Mouse (Mus musculus) limb, embryonic 14.5 days (tissue): Measurements from ENCODE around the gene Clec2d. TPM values are rescaled to one million over a fixed set of nuclear protein-coding genes. Genes with fewer than 3 reads are reported as not detected.

Experiments
- ATAC-seq: fragments of 200-750 bp; cut with Nextera tagmentation; 2 replicates; pipeline ENCODE4 v1.8.0; 2017; ENCODE audit warnings: low read depth, moderate number of reproducible peaks, moderate TSS enrichment; ENCODE audit not compliant: low FRiP score
- DNase-seq: peaks from one replicate; pipeline ENCODE4 v3.0.0-alpha.2; 2015; ENCODE audit warnings: low spot score
- H3K27ac ChIP-seq: fragments of 300-500 bp; sonication (generic); replicated peaks from 2 replicates; pipeline ENCODE4 v1.5.1; 2014; ENCODE audit warnings: low read depth, mild to moderate bottlenecking, low read length, moderate library complexity, mixed read lengths
- H3K27me3 ChIP-seq: fragments of 300-500 bp; sonication (generic); 2 replicates; pipeline ENCODE4 v1.6.1; 2014; ENCODE audit warnings: low read length, mixed read lengths; ENCODE audit not compliant: control insufficient read depth, insufficient read depth
- H3K36me3 ChIP-seq: fragments of 300-500 bp; sonication (generic); 2 replicates; pipeline ENCODE4 v1.6.1; 2014; ENCODE audit warnings: mild to moderate bottlenecking, low read length, moderate library complexity, mixed read lengths; ENCODE audit not compliant: control insufficient read depth, insufficient read depth
- H3K4me1 ChIP-seq: fragments of 300-500 bp; sonication (generic); 2 replicates; pipeline ENCODE4 v1.6.1; 2014; ENCODE audit warnings: antibody characterized with exemption, low read length, mixed read lengths; ENCODE audit not compliant: control insufficient read depth, insufficient read depth
- H3K4me2 ChIP-seq: fragments of 300-500 bp; sonication (generic); replicated peaks from 2 replicates; pipeline ENCODE4 v1.6.1; 2014; ENCODE audit warnings: low read depth, mild to moderate bottlenecking, low read length, moderate library complexity; ENCODE audit not compliant: severe bottlenecking
- H3K4me3 ChIP-seq: fragments of 300-500 bp; sonication (generic); replicated peaks from 2 replicates; pipeline ENCODE4 v1.5.1; 2014; ENCODE audit warnings: low read length
- H3K9ac ChIP-seq: fragments of 300-500 bp; sonication (generic); 2 replicates; pipeline ENCODE4 v1.6.1; 2014; ENCODE audit warnings: mild to moderate bottlenecking, low read depth, low read length, moderate library complexity; ENCODE audit not compliant: severe bottlenecking
- H3K9me3 ChIP-seq: fragments of 300-500 bp; sonication (generic); 2 replicates; pipeline ENCODE4 v1.6.1; 2016; ENCODE audit warnings: low read length; ENCODE audit not compliant: control insufficient read depth
- POLR2A ChIP-seq: fragments of 200-500 bp; IDR thresholded peaks from 2 replicates; pipeline ENCODE4 v1.8.0; 2012; ENCODE audit warnings: inconsistent platforms, mild to moderate bottlenecking, moderate library complexity, borderline replicate concordance; ENCODE audit not compliant: insufficient read depth, insufficient read length; ENCODE audit errors: extremely low read depth
- WGBS: fragments of 180-500 bp; shearing (Covaris S2); extraction: QIAGEN DNeasy Blood & Tissue Kit; methylation state at CpG from one replicate; pipeline ENCODE4 v1.1.7; 2014; 5-methylcytosine and 5-hydroxymethylcytosine counted together
- polyA plus RNA-seq, 2 experiments: library from polyadenylated mRNA; depleted of rRNA in 1 of 2; stranded (reverse) in 1 of 2; unstranded in 1 of 2; fragments of >200 nt; fragmentation: Nextera tagmentation in 1 of 2; extraction: Ambion mirVana in 1 of 2; gene quantifications; 2 replicates each; pipeline versions ENCODE4 v1.2.1 to v1.2.3; 2012 to 2014

The Clec2d gene
- polyA plus RNA-seq (2012; rRNA removed) (5.7 and 11.1 TPM in 2 replicates), polyA plus RNA-seq (2014; fragmentation: Nextera tagmentation; extraction: Ambion mirVana) (not detected in 2 replicates)

DNA sequence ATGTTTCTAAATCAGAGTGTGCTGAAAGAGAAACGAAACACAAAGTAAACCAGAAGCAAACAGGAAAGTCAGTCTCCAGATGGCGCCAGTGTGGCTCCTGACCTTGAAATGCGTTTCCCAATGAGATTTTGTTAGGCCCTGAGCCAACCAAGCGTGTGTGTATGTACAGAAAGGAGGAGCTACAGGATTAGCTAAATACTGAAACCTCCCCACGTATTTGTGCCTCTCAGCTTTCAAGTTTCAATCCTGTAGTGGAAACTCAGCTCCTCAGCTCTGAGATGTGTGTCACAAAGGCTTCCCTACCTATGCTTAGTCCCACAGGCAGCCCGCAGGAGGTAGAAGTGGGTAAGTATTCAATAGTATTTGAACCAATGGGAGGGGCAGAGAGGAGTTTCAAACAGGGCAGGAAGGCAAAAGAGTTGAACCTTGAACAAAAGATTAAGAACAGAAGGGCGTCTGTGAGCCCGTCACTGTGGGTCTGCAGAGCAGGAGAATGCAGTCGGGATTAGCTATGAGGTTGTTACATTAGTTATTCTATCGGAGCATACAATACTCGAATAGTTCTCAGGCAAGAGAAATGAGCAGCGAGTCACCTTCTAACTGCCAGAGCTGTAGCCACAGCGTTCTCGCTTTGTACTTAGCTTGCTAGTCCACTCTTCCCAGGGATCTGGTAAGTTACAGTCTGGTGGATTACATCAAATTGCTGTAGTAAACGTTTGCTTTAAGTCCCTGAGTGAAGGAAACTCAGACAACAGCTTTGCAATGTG is at the start of gene Clec2d:
TSS of gene Clec2d (plus strand) at position 213 of the 767 bp plus-strand sequence.
- H3K9ac ChIP-seq = peak within 1 kb of the TSS; percentile 45

DNA sequence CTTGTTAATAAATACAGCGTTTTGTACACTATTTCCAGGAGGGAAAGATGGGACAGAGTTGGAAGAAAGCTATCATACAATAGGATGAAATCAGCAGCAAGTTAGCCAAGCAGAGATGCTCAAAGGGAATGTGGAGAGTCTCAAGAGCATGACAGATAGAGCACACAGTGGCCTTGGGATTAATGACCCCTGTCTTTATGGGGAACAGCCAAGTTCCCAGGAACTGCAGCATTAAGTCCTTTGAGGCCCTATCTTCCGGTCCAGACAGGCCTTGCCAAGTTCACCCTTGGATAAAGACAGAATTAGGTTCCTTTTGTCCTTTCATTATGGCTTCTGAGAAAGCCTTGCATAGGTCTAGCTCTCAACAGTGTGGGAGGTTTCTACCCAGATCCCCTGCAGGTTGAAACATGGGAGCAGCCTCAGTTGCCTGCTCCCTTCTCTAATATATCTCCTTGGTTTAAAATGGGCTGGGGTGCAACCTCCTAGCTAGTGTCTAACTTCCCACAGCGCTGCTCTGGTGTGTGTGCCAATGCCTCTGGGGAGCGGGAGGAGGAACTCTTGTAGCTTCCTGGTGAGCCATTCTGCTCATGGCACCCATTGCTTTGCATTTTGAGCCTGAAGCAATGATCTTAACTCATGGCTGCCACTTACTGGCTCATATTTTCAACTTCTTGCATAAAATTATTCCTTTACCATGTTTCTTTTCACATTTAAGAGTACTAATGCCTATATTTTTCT is 47.6 kb upstream of the Clec2d start:
- Histone ChIP-seq H3K4me3 (no peak overlapping the region), H3K27ac (no peak overlapping the region), H3K9ac (no peak overlapping the region), H3K4me2 (no peak overlapping the region), H3K4me1 (no peaks in the 10 kb centered on the region), H3K36me3 (no peaks in the 10 kb centered on the region), H3K9me3 (no peaks in the 10 kb centered on the region), H3K27me3 (no peaks in the 10 kb centered on the region)
- WGBS = 80% methylated on average over 4 of the region's 4 CpGs
- no peak for ATAC-seq
- no peak for DNase-seq
- no peak for TF ChIP-seq POLR2A

More for the DNA sequence above, at the start of gene Clec2d:
- H3K9me3 ChIP-seq = no peaks in the 10 kb centered on the region
- DNase-seq = peak; percentile 94
- WGBS = 10% methylated on average over 15 of the region's 15 CpGs
- peak within 1 kb of the TSS; percentile 82 for H3K27ac ChIP-seq
- peak; percentile 37; the same call in 1 of the 2 replicates for TF ChIP-seq POLR2A
- peak; percentile 88 for ATAC-seq
- H3K36me3 ChIP-seq = no peaks in the 10 kb centered on the region; the same call in 1 of the 2 replicates
- H3K4me1 ChIP-seq = no peaks in the 10 kb centered on the region
- H3K4me3 ChIP-seq = peak within 1 kb of the TSS; percentile 37
- no peaks in the 10 kb centered on the region for H3K27me3 ChIP-seq
- peak within 1 kb of the TSS; percentile 40 for H3K4me2 ChIP-seq

DNA sequence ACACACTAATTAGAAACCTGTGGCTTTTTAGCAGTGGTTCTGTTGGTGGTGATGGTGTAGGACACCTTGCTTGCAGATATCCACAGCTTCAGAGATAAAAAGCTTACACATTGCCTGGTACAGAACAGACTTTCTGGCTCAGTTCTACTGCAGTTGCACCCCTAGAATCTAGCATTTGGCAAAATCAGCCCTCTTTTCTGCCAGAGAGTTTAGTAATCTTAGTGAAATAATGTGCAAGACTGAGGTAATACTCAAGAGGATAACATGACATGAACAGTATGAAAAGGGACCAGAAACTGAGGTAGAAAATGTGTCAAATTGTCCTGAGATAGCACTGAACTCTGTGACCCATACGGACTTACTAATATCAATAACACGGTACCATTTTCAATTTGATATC is 33.6 kb upstream of the Clec2d start:
- ATAC-seq = no peak
- WGBS = 95% methylated on average over 2 of the region's 2 CpGs

DNA sequence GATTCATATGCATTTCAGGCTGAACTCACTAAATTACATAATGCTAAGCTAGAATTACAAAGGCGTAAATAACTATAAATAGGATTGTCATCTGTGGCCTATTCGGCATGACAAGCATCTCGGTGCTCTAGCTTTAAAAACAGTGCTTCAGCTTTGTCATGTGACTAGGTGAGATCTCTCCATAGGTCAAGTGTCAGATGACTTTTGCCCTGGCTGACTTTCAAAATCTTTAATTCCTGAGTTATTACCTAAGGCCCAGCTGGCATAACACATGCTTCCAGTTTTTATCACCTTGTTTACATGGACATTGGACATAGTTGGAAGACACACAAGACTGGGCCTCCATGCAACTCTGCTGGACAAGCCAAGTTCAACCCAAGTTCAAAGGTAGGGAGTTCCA is 20.3 kb upstream of the Clec2d start:
- no peak overlapping the region for H3K27ac ChIP-seq
- no peaks in the 10 kb centered on the region for H3K36me3 ChIP-seq
- no peak for ATAC-seq
- H3K4me3 ChIP-seq = no peak overlapping the region
- H3K4me1 ChIP-seq = no peaks in the 10 kb centered on the region
- TF ChIP-seq POLR2A = no peak
- no peak overlapping the region for H3K4me2 ChIP-seq
- DNase-seq = no peak
- WGBS = 91% methylated on average over 3 of the region's 3 CpGs
- H3K27me3 ChIP-seq = no peaks in the 10 kb centered on the region
- no peak overlapping the region for H3K9ac ChIP-seq
- no peaks in the 10 kb centered on the region for H3K9me3 ChIP-seq

More for the DNA sequence above, 33.6 kb upstream of the Clec2d start:
- no peak overlapping the region for H3K9ac ChIP-seq
- no peaks in the 10 kb centered on the region for H3K36me3 ChIP-seq
- TF ChIP-seq POLR2A = no peak
- H3K4me2 ChIP-seq = no peak overlapping the region
- DNase-seq = no peak
- no peak overlapping the region for H3K27ac ChIP-seq
- no peak overlapping the region for H3K4me3 ChIP-seq
- no peaks in the 10 kb centered on the region for H3K4me1 ChIP-seq
- H3K27me3 ChIP-seq = no peaks in the 10 kb centered on the region
- H3K9me3 ChIP-seq = no peaks in the 10 kb centered on the region

DNA sequence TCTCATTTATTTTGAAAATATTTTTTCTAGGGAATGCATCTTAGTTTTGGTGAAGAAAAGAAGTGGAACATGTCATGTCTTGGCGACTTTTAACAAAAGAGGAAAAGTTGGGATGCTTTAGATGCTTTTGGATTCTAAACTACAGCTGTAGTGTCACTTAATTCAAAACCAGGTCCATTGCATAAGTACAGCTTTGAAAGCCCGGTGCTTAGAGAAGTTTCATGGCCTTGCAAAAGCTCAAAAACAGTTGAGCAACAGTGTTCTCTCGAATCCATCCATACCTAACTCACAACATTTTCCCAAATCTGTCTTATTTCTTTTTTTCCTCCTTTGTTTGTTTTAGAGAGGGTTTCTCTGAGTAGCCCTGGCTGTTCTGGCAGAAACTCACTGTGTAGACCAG is 19.3 kb upstream of the Clec2d start:
- Histone ChIP-seq H3K36me3 (no peaks in the 10 kb centered on the region), H3K9ac (no peak overlapping the region), H3K9me3 (no peaks in the 10 kb centered on the region), H3K4me1 (no peaks in the 10 kb centered on the region), H3K4me2 (no peak overlapping the region), H3K4me3 (no peak overlapping the region), H3K27ac (no peak overlapping the region), H3K27me3 (no peaks in the 10 kb centered on the region)
- ATAC-seq (no peak), DNase-seq (no peak)
- TF ChIP-seq POLR2A = no peak
- 89% methylated on average over 3 of the region's 3 CpGs for WGBS
